Mouse (Mus musculus): ENCODE data around the gene Tmigd3.

- TF ChIP-seq CTCF (IDR thresholded peaks at IDR 0.05; ENCODE audit: extremely low read depth, insufficient read depth, insufficient read length, insufficient replicate concordance): no peak
- TF ChIP-seq POLR2A (IDR thresholded peaks at IDR 0.05; ENCODE audit: low read depth, low read length): no peak
These were observed 57.0 kb downstream of the Tmigd3 start for GRCm38 (mm10) chr3:105927561-105928194.
